Mouse (Mus musculus): ENCODE measurements around the gene Flt1.

Flt1 gene

GRCm38 (mm10) chr5:147724945-147725830, 623 bp downstream of the Flt1 start:
- 1% methylated on average over 68 of the region's 69 CpGs for WGBS

- WGBS: 4% methylated on average over 14 of the region's 14 CpGs
Observed at GRCm38 (mm10) chr5:147724391-147724790, 1.4 kb downstream of the Flt1 start.

DNA sequence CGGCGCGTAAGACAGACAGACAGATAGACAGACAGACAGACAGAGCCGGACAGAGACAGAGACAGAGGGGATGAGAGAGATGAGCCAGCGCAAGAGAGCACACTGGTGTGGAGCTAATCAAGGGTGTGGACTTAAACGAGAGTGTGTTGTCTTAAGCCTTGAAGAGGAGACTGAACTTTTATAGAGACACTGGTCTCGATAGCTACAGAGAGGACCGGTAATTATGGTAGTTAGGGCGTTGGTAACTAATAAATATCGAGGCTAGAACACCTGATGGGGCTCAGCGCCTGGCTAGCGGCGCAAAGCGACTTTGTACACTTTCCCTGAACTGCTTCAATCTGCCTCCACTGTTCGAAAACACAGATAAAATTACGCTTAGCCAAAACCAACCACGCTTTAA, 2.0 kb downstream of the Flt1 start:
- 12% methylated on average over 17 of the region's 17 CpGs for WGBS

GRCm38 (mm10) chr5:147721438-147721837, 4.4 kb downstream of the Flt1 start:
- 20% methylated on average over 8 of the region's 8 CpGs for WGBS

- 83% methylated on average over 7 of the region's 7 CpGs for WGBS
Observed at GRCm38 (mm10) chr5:147718335-147718734, 7.5 kb downstream of the Flt1 start.

DNA sequence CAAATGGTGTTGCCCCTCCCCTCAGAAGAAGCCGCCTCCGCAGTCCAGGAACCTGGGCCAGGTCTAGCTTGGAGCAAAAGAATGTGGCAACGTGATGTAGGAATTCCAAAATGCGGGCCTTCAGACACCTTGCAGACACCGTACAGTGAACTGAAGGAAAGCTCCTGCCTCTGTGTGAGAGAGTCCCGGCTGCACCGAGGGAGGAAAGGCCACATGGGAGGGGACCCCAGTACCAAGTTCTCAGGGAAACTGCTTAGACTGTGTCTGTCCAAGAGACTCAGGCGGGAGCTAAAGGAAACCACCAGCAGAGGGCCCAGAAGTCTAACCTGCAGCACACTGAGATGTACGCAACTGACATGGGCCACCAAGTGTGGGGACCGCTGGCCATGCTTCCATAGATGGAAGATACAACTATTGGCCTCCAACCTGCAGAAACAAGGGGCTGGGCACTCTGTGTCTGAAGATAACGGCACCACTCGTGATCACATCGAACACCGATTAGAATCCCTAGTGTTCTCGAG, 9.1 kb downstream of the Flt1 start:
- 62% methylated on average over 15 of the region's 15 CpGs for WGBS

- WGBS: 32% methylated on average over 9 of the region's 9 CpGs
Observed at GRCm38 (mm10) chr5:147716276-147716675, 9.5 kb downstream of the Flt1 start.

- 76% methylated on average over 13 of the region's 13 CpGs for WGBS
Observed at GRCm38 (mm10) chr5:147715391-147715790, 10.4 kb downstream of the Flt1 start.

DNA sequence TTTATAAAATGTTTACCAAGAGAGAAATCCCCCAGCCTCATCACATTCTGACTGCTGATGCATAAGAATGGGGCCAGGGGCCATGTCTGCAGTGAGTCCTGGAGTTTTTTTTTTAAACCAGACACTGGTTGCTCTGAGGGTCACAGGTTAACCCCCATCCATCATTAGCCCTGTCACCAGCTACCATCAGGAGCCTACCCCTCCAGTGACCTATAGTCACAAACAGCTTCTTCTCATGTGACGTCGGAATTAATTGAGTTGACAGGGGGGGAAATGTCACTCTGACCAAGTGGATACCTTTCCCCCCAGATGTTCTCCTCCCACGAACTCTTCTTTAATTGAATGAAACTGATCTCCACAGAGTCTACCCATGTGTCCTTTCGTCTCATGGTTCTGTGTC, 17.3 kb downstream of the Flt1 start:
- WGBS: 84% methylated on average over 4 of the region's 4 CpGs

DNA sequence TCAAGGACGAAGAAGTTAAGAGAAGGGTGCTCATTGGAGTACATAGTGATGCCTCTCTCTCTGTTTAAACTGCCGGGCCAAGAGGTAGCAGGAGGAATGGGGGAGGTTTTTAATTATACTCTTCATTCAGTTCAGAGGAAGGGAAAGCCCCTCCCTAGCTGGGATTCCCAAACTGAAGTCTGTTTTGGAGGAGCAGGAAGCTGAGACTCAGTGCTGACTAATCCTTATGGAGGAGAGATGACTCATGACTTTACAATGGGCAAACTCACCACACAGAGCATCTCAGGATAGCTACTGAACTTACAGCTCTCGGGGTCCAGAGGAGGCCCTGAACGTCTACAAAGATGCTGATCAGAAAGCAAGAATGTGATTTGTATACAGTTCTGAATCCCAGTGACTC, 18.3 kb downstream of the Flt1 start:
- WGBS: 26% methylated on average over 4 of the region's 4 CpGs

- WGBS: 73% methylated on average over 4 of the region's 4 CpGs
Observed at GRCm38 (mm10) chr5:147704890-147705289, 20.9 kb downstream of the Flt1 start.

GRCm38 (mm10) chr5:147702423-147702822, 23.4 kb downstream of the Flt1 start:
- 70% methylated on average over 5 of the region's 5 CpGs for WGBS

DNA sequence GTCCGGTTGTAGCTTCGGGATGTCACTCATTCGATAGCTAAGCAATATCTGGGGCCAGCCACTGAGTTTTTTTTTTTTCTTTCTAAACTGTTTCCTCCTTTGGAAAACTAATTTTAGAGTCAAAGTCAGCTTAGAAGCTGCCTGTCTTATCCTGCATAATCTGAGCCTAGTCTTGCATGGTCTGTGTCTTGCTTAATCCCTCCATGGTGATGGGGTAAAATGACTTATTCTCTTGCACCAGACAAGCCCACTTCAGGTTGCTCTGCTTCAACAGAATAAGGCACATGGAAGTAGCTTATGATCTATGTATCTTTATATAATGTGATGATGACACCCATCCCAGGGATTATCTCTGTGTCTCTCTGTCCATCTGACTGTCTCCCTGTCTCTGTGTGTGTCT, 24.8 kb downstream of the Flt1 start:
- 78% methylated on average over 3 of the region's 3 CpGs for WGBS

GRCm38 (mm10) chr5:147698044-147698443, 27.8 kb downstream of the Flt1 start:
- WGBS: 25% methylated on average over 13 of the region's 13 CpGs

DNA sequence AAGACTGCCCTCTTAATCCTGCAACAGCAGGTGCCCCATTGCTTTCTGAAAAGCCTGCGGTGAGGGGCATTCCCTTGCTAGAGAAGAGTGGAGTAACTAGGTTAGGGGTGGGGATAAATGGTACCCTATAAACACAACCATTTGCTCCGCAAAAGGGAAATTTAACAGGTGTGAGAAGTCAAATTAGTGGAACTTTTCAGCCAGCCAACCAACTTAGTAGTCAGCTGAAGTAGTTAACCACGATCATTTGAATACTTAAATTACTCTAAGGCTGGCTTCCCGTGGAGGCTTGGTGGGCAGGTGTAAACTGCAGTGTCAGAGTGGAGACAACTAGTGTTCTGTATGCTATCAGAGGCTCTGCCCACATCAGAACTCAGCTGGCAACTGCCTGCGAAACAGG, 28.6 kb downstream of the Flt1 start:
- 36% methylated on average over 5 of the region's 5 CpGs for WGBS

- 93% methylated on average over 1 of the region's 1 CpGs for WGBS
Observed at GRCm38 (mm10) chr5:147692622-147693021, 33.2 kb downstream of the Flt1 start.

DNA sequence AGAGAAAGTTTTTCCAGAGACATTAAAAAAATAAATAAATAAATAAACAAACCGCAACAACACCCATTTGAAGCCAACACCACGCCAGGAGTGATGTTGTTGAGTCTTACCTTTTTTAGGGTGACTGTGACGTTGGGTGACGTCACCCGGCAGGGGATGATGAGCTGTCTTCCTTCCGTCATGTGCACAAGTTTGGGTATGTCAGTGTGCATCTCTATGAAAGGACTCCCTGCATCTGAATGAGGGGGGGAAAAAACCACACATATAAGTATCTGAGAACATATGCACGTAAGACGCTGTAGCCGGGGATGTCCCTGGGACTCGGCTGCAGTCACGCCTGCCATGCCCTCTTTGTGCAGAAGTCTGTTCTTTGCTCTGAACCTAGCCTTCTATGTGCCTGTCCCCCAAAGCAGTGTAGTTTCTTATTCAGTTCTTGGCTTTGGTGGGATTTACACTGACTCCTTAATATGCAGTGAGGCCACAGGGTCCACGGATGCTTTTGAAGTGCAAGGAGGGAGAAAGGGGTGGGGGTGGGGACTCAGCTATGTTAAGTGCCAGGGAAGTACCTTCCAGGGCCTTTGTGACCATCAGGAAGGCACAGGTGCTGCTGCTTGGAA, 42.0 kb downstream of the Flt1 start:
- 86% methylated on average over 12 of the region's 12 CpGs for WGBS

DNA sequence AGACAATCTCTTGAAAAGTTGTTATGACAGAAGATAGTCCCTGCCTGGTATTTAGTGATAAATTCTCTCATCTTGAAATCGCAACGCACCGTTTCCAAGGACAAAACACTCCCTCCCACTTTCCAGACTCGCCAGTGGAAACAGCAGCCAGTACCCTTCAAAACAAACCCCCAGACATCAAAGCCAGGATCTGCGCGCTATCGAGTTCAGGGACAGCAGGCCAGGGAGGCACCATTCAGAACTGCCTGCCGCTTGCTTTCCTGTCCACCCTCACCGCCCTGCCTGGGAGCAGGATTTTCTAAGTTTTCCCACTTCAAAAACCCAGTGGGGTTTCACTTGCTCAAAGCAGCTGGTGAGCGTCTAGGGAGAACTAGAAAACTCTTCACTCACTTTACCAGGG, 44.6 kb downstream of the Flt1 start:
- WGBS: 16% methylated on average over 10 of the region's 10 CpGs

DNA sequence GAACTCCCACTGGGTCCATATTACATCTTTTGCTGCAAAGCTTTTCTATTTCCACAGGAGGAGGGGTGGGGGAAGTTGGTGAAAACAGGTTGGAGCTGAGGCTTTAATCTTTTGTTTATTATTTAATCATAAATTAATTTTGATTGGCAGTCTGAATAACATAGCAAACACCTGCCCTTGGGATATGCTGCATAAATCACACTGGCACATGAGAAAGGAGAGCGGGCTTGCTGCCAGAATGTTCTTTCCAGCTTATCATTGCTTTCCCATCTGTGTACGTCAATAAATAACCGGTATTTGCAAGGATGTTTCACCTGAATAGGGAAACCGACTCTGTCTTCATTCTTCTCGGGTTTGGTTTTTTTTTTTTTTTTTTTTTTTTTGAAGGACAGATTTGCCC, 45.1 kb downstream of the Flt1 start:
- 44% methylated on average over 5 of the region's 5 CpGs for WGBS

GRCm38 (mm10) chr5:147679316-147679715, 46.5 kb downstream of the Flt1 start:
- WGBS: 86% methylated on average over 12 of the region's 12 CpGs

- 67% methylated on average over 5 of the region's 5 CpGs for WGBS
Observed at GRCm38 (mm10) chr5:147675791-147676190, 50.0 kb downstream of the Flt1 start.

DNA sequence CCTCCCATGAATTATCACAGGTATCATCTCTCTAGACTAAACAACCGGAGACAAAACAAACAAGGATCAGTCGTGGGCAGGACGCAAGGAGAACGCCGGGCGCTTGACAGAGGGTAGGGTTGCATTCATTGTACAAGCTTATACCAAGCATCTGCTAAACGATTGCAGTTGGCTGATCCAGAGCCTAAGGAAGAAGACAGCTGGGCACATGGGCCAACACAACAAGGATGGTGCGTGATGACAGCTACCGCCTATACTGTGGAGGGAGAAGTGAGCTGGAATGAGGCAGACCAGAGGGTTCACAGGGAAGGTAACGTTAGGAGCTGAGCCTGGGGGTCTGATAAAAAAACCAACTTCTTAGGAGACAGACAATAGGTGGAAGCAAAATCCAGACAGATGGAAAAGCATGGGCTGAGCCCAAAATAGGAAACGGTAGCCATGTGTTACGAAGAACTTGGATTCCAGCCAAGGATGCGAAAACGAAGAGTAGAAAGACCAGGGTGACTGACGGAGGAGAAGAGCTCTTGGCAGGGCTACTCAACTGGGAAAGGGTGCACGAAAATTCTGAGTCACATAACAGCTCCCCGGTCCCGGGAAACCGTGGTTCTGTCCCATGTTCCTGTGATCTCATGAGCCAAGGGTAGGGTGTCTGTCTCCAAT, 53.9 kb downstream of the Flt1 start:
- WGBS: 40% methylated on average over 19 of the region's 19 CpGs

Measured in cerebral cortex, adult 2 months (tissue).